Mouse (Mus musculus) cerebellum, adult 2 months (tissue): ENCODE measurements at regions not wholly inside any gene's neighbourhood (a gene's known extent, or its start where the extent isn't known, plus 50 kb on each side); places are given as distances from the start of the nearest gene placed in this dataset.

Experiments used
- CTCF ChIP-seq: fragments of 200-500 bp; IDR thresholded peaks from 2 replicates; pipeline ENCODE4 v1.5.1; 2011; ENCODE audit warnings: low read depth, mild to moderate bottlenecking, control low read depth, low read length, moderate library complexity, borderline replicate concordance; ENCODE audit not compliant: insufficient read depth
- POLR2A ChIP-seq: fragments of 200-500 bp; IDR thresholded peaks from 2 replicates; pipeline ENCODE4 v1.6.1; 2011; ENCODE audit warnings: low read length, control low read depth, borderline replicate concordance; ENCODE audit not compliant: insufficient read depth

GRCm38 (mm10) chr17:69736379-69737096, 232.3 kb upstream of the Dlgap1 start:
- TF ChIP-seq POLR2A (no peak), CTCF (no peak)
